Mouse (Mus musculus) gastrocnemius, postnatal 10 days (tissue): ENCODE results near the gene Apela. TPM values are rescaled to one million over a fixed set of nuclear protein-coding genes. Genes with fewer than 3 reads are reported as not detected.

Experiments
- DNase-seq: peaks from one replicate; pipeline ENCODE4 v3.0.0; 2021; ENCODE audit warnings: mixed read lengths
- long read RNA-seq, 2 experiments: library from polyadenylated mRNA; stranded (forward); transcript quantifications; one replicate each; pipeline ENCODE4 v2.0.0; 2021
- total RNA-seq, 2 experiments: library from RNA; stranded (reverse); gene quantifications; 2 replicates each; pipeline ENCODE4 v1.2.3; 2021

Apela gene
- total RNA-seq = not detected
- long read RNA-seq, experiment 1 = 0 reads
- long read RNA-seq, experiment 2 = 0 reads

DNA sequence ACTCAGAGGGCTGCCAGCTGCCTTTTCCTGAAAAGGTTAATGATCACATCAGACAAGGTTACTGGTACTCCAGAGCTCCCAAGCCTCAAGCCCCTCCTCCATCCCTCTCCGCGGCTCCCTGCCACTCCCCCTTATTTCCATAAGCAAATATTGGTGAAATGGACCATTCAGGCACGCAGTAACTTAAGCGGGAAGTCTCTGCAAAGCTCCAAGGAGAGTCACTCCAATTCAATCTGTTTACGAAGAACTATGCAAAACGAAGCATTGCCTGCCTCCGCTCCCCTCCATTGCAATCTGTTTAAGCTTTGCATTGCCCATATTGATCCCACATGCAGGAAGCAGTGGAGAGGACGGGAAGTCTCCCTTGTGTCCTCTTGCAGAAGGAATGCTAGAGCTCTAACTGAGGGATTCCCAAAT lies at the start of gene Apela:
Apela (minus strand) TSS at position 220 of the 417 bp plus-strand sequence.
- DNase-seq = no peak

DNA sequence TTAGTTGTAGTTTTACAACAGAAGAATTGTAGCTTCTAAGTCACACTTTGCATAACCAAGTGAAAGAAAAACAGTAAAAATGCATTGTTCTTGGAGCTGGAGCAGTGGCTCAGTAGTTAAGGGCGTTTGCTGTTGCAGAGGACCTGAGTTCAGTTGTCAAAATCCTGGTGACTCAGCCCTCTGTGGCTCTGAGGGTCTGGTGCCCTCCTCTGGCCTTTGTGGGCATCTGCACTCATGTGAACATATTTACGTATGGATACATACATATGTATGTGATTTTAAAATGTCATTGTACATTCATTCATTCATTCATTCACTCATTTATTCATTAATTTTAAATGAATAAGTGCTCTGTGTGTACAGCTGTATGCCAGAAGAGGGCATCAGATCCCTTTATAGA lies 48.5 kb upstream of the Apela start:
- no peak for DNase-seq

- no peak for DNase-seq
Measured at GRCm38 (mm10) chr8:65080731-65081130, 43.6 kb upstream of the Apela start.

GRCm38 (mm10) chr8:65074733-65075132 lies 37.6 kb upstream of the Apela start, which contains the start of gene Gm10663:
Gm10663 (plus strand) TSS chr8:65075033.
- DNase-seq = no peak

DNA sequence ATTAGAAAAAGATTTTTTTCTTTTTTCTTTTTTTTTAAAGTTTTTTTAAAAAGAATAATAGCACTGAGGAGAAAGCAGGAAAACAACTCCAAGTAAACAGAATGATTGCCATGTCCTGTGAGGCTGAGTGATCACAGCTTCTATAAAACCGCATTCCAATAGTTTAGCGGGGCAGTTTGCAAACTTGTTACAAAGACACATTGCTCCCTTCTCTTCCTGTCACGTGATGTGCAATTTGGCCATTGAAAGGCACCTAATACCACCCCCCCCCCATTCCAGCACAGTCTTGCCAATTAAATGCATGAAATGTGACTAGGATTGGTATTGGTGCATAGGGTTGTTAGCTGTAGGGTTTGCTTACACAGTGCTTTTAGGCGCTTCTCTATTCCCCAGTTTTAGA lies 33.9 kb upstream of the Apela start:
- DNase-seq = no peak

DNA sequence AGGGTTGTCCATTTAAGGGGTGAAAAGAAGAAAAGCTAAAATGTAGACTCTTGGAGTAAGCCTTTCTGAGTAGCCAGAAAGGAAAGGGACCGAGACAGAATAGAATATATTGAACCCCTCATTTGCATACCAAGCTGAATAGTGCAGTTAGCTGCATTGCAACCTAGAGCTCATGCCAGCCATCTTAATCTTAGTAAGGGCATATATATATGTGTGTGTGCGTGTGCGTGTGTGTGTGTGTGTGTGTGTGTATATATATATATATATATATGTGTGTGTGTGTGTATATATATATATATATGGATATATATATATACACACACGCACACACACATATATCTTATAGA lies 31.3 kb upstream of the Apela start:
- DNase-seq = no peak

- no peak for DNase-seq
Measured at GRCm38 (mm10) chr8:65067694-65068472, 30.7 kb upstream of the Apela start.

GRCm38 (mm10) chr8:65067031-65067430 lies 29.9 kb upstream of the Apela start:
- DNase-seq = no peak

- DNase-seq = no peak
Measured at GRCm38 (mm10) chr8:65065622-65066021, 28.5 kb upstream of the Apela start.

DNA sequence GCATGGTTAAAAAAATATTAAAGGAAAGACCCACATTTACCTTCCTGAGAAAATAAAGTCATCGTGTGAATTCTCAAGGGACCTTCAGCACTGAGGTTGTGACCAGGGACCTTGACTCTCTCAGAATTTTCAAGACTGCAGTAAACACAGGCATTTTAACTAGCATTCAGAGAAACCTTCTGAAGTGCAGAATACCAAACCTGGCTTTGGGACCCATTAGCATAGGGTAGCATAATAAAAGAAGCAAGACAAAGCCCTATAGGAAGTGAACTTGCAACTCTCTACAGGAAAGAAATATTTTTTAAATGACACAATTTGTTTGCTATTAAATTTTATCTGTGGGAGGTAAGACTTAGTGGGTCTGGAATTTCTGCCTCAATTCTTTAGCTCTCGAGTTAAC lies 26.9 kb upstream of the Apela start:
- no peak for DNase-seq

- DNase-seq = no peak
Measured at GRCm38 (mm10) chr8:65062195-65062594, 25.1 kb upstream of the Apela start.

GRCm38 (mm10) chr8:65056722-65057121 lies 19.6 kb upstream of the Apela start:
- no peak for DNase-seq

GRCm38 (mm10) chr8:65053968-65054367 lies 16.8 kb upstream of the Apela start:
- DNase-seq = no peak

- DNase-seq = no peak
Measured at GRCm38 (mm10) chr8:65053554-65053953, 16.4 kb upstream of the Apela start.

GRCm38 (mm10) chr8:65047801-65048200 lies 10.7 kb upstream of the Apela start:
- no peak for DNase-seq

- no peak for DNase-seq
Measured at GRCm38 (mm10) chr8:65047193-65047592, 10.1 kb upstream of the Apela start.

DNA sequence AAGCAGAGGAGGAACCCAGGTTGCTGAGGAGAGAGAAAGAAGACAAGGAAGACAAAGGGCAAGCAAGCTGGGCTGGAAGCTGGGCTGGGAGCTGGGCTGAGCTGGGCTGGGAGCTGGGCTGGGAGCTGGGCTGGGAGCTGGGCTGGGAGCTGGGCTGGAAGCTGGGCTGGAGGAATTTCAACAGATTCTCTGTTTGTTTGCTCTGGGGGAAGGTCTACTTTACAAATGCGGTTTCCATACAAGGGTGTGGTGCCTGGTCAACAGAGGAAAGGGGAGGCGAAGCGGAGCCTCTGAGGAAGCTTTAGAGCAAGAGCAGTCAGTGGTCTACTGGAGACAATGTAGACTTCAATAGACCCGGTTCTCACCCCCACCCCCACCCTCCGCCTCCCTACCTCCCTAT lies 9.4 kb upstream of the Apela start:
- peak; percentile 11 for DNase-seq

- DNase-seq = no peak
Measured at GRCm38 (mm10) chr8:65034136-65034535, 3.0 kb downstream of the Apela start.

DNA sequence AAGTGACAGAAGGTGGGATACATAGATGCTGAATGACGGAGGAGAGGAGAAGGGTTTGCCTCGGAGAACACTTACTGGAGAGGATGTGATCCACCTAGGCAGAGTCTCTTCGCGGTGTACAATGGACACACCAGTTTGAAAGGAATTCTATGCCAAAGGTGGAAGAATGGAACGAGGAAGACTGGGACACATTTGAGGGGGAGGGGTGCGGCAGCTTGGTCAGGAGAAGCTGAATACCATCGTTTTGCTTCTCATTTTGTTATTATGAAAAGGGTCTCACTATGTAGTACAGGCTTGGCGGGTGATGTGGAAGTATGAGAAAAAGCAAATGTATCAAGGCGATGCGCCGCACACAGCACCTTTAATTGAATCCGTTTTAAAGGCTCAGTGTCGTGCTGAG lies 4.1 kb downstream of the Apela start:
- no peak for DNase-seq

DNA sequence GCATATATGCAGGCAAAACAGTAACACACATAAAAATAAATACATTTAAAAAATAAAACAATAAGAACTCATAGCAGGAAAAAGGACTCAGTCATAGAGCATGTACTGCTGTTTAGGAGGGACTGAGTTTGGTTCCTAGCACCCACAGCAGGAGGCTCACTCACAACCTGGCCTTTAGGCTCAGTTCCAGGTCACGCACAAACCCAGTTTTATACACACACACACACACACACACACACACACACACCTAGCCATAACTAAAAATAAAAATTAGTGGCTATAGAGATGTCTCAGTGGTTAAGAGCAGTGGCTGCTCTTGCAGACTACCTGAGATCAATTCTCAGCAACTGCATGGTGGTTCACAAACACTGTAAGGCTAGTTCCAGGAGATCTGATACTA lies 5.0 kb downstream of the Apela start:
- DNase-seq = no peak

DNA sequence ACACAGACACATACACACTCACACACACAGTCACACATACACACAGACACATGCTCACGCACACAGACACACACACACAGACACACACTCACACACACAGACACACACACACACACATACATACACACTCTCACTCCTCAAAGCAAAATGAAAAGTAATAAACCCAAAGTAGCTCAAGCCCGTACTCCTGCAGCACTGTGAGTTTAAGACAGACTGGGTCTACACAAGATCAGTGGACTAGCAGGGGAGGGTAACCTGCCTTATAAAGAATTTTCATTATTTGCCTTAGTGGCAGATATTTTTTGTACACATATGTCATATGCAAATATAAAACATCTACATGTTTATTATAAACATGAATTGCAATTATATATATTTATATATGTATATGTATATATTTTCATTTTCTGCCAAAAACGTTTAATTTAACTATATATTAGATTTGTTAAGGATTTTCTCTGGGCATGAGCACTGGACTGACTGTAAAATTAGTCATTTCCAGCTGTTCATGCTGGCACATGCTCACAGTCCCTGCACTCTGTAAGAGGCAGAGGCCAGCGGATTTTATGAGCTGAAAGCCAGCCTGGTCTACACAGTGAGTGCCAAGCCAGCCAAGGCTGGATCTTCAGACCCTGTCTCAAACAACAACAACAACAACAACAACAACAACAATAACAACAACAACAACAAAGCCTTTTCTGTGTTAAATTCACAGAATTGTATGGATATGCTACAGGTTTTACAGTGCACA lies 6.2 kb downstream of the Apela start:
- DNase-seq = no peak

GRCm38 (mm10) chr8:65029776-65030175 lies 7.4 kb downstream of the Apela start:
- no peak for DNase-seq

- no peak for DNase-seq
Measured at GRCm38 (mm10) chr8:65028959-65029686, 8.0 kb downstream of the Apela start.
